Mouse (Mus musculus) neural tube, embryonic 13.5 days (tissue): ENCODE measurements around the gene Fip1l1. TPM values are rescaled to one million over a fixed set of nuclear protein-coding genes. Genes with fewer than 3 reads are reported as not detected.

Experiments used
- ATAC-seq: fragments of 200-750 bp; cut with Nextera tagmentation; 2 replicates; pipeline ENCODE4 v1.8.0; 2017; ENCODE audit warnings: low read depth, mild to moderate bottlenecking, moderate TSS enrichment, moderate library complexity
- H3K27ac ChIP-seq: fragments of 300-500 bp; sonication (generic); replicated peaks from 2 replicates; pipeline ENCODE4 v1.5.1; 2015; ENCODE audit warnings: moderate library complexity, mild to moderate bottlenecking, inconsistent platforms
- H3K27me3 ChIP-seq: fragments of 300-500 bp; sonication (generic); 2 replicates; pipeline ENCODE4 v1.6.1; 2015; ENCODE audit warnings: mild to moderate bottlenecking, inconsistent platforms
- H3K36me3 ChIP-seq: fragments of 300-500 bp; sonication (generic); 2 replicates; pipeline ENCODE4 v1.6.1; 2015; ENCODE audit warnings: mild to moderate bottlenecking, inconsistent platforms
- H3K4me1 ChIP-seq: fragments of 300-500 bp; sonication (generic); replicated peaks from 2 replicates; pipeline ENCODE4 v1.6.1; 2015; ENCODE audit warnings: inconsistent platforms
- H3K4me2 ChIP-seq: fragments of 300-500 bp; sonication (generic); 2 replicates; pipeline ENCODE4 v1.6.1; 2015; ENCODE audit warnings: inconsistent platforms, mild to moderate bottlenecking, moderate library complexity
- H3K4me3 ChIP-seq: fragments of 300-500 bp; sonication (generic); 2 replicates; pipeline ENCODE4 v1.5.1; 2015; ENCODE audit warnings: mild to moderate bottlenecking, inconsistent platforms
- H3K9ac ChIP-seq: fragments of 300-500 bp; sonication (generic); 2 replicates; pipeline ENCODE4 v1.6.1; 2015; ENCODE audit warnings: moderate library complexity, mild to moderate bottlenecking, inconsistent platforms
- H3K9me3 ChIP-seq: fragments of 300-500 bp; sonication (generic); 2 replicates; pipeline ENCODE4 v1.6.1; 2016; ENCODE audit warnings: inconsistent platforms
- WGBS: fragments of 180-500 bp; shearing (Covaris S2); methylation state at CpG from one replicate; pipeline ENCODE4 v1.1.7; 2015; 5-methylcytosine and 5-hydroxymethylcytosine counted together
- polyA plus RNA-seq: library from polyadenylated mRNA; unstranded; fragments of >200 nt; fragmentation: Nextera tagmentation; extraction: Ambion mirVana; gene quantifications from 2 replicates; pipeline ENCODE4 v1.2.1, GENCODE M21; 2015

The Fip1l1 gene
- polyA plus RNA-seq, 1 experiment from 2014 or later: 74.3 TPM

DNA sequence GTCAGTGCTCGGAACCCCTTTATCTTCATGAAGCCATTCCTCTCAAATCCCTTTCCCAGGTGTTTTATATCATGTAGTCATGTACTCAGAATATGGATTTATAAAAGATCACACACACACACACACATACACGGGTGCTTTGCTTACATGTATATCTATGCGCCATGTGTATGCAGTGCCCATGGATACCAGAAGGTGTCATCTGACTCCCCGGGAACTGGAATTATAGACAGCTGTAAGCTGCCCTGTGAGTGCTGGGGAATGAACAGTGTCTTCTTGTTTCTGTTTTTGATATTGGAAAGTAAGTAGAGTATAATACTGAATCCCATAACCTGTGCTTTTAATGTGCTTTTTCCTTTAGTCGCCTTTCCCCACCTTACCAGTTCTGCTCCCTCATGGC, 56.2 kb downstream of the Fip1l1 start:
- Histone ChIP-seq H3K4me3 (no peak overlapping the region), H3K36me3 (peaks cover 78% of the 10 kb centered on the region), H3K4me1 (no peaks in the 10 kb centered on the region), H3K27ac (no peak overlapping the region), H3K9me3 (no peaks in the 10 kb centered on the region), H3K4me2 (no peak overlapping the region), H3K27me3 (no peaks in the 10 kb centered on the region), H3K9ac (no peak overlapping the region)
- no peak for ATAC-seq
- WGBS: 91% methylated on average over 5 of the region's 5 CpGs

DNA sequence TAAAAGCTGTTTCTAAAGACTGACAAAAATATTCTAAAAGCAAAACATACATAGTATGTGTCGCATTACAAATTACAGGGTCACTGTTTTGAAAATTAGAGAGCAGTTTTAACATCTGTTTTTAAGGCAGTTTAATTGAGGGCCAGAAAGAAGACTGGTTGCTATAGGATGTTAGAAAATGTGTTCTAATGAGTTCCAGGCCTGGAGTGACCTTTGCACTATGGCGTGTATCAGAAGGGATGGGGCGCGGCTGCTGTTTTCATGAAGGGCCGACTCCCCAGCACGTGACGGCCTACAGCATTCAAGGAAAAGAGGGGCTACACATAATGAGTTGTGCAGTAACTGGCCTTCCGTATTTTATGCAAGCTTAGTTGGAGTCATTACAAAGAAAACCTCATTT, 57.9 kb downstream of the Fip1l1 start:
- peaks cover 78% of the 10 kb centered on the region for H3K36me3 ChIP-seq
- whole genome bisulfite sequencing: 89% methylated on average over 8 of the region's 8 CpGs
- no peak overlapping the region for H3K4me3 ChIP-seq

DNA sequence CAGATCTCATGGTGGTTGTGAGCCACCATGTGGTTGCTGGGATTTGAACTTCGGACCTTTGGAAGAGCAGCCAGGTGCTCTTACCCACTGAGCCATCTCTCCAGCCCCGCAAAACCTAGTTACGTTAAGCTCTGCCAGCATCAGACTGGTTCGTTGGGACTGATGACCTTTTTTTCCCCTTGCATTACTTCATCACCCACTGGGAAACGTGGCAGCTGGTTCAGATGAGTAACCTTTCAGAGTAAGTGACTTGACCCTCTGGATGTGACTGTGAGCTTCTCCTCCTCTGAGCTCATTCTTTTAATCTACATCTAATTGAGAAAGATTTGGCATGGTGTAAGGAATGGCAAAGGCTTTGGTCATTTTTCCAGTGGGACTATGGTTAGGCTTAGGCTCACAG, 64.8 kb downstream of the Fip1l1 start:
- WGBS: 81% methylated on average over 5 of the region's 5 CpGs
- H3K27me3 ChIP-seq: no peaks in the 10 kb centered on the region
- no peaks in the 10 kb centered on the region; the same call in 1 of the 2 replicates for H3K4me1 ChIP-seq
- no peak overlapping the region for H3K4me2 ChIP-seq
- no peaks in the 10 kb centered on the region for H3K9me3 ChIP-seq
- no peak for ATAC-seq
- H3K9ac ChIP-seq: no peak overlapping the region
- H3K36me3 ChIP-seq: peaks cover 34% of the 10 kb centered on the region
- H3K27ac ChIP-seq: no peak overlapping the region
- no peak overlapping the region for H3K4me3 ChIP-seq

More for the DNA sequence above, 57.9 kb downstream of the Fip1l1 start:
- no peaks in the 10 kb centered on the region for H3K4me1 ChIP-seq
- H3K9me3 ChIP-seq: no peaks in the 10 kb centered on the region
- H3K27me3 ChIP-seq: no peaks in the 10 kb centered on the region
- no peak for ATAC-seq
- no peak overlapping the region for H3K27ac ChIP-seq
- no peak overlapping the region for H3K9ac ChIP-seq
- H3K4me2 ChIP-seq: no peak overlapping the region

DNA sequence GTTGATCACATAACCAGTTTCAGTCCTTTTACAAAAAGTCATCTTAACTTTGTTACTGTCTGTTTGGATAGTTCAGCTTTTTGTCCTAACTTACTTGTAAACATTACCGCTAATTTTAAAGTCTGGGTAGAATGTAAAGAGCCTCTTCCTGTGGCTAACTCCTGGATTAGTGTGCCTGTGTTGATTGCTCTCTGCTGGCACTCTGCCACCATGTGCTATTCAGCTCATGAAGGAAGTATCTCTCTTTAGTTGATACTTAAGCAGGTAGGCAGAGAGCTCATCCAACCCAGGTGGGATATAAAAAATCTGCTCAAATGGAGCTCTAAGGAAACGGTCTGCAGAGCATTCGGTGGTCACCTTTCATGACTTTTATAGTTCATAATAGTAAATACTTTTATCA, 65.9 kb downstream of the Fip1l1 start:
- H3K36me3 ChIP-seq: peaks cover 26% of the 10 kb centered on the region
- no peak overlapping the region for H3K9ac ChIP-seq
- H3K4me2 ChIP-seq: no peak overlapping the region
- H3K4me3 ChIP-seq: no peak overlapping the region
- H3K27me3 ChIP-seq: no peaks in the 10 kb centered on the region
- H3K4me1 ChIP-seq: no peaks in the 10 kb centered on the region; the same call in 1 of the 2 replicates
- no peak overlapping the region for H3K27ac ChIP-seq
- no peaks in the 10 kb centered on the region for H3K9me3 ChIP-seq
- no peak for ATAC-seq
- 88% methylated on average over 3 of the region's 3 CpGs for WGBS

DNA sequence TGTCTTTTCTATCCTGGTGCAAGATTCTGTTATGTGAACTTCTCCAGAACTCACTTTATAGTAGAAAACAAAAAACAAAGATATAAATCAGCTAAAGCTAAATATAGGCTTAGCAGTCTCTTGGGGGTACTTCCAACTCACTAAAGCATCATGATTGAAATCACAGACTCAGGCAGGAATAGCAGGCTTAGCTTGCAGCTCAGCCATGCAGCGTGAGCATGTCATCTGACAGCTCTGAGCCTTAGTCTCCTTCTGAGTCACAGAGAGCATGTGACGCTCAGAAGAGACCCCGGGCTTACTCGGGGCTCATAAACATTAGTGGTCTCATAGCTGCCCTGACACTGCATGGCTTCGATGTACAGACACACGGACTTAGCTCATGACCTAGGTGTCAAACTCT, 66.7 kb downstream of the Fip1l1 start:
- no peaks in the 10 kb centered on the region; the same call in 1 of the 2 replicates for H3K4me1 ChIP-seq
- peaks cover 19% of the 10 kb centered on the region for H3K36me3 ChIP-seq
- H3K4me3 ChIP-seq: no peak overlapping the region
- no peaks in the 10 kb centered on the region for H3K9me3 ChIP-seq
- no peak overlapping the region for H3K4me2 ChIP-seq
- 78% methylated on average over 6 of the region's 6 CpGs for WGBS
- H3K27ac ChIP-seq: no peak overlapping the region
- no peak for ATAC-seq
- no peaks in the 10 kb centered on the region for H3K27me3 ChIP-seq
- no peak overlapping the region for H3K9ac ChIP-seq

DNA sequence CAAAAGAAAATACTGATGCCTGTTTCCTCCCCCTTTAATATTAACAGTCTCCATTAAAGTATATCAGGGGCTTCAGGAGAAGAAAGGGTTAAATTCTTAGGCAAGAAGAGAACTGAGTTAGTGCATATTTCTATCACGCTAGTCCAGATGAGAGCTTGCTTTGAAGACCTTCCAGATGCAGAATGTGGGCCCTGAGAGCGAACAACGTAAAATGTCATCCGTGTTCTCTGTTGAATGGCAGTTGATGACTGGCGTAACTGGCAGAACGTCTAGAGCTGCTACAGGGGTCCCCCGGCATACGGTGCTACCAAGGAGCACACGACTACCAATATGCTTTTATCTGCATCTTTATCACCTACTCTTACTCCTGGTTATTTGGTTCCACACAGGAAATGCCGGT, 67.1 kb downstream of the Fip1l1 start:
- Histone ChIP-seq H3K36me3 (peaks cover 16% of the 10 kb centered on the region), H3K4me1 (no peaks in the 10 kb centered on the region; the same call in 1 of the 2 replicates), H3K27me3 (no peaks in the 10 kb centered on the region), H3K27ac (no peak overlapping the region), H3K9me3 (no peaks in the 10 kb centered on the region), H3K9ac (no peak overlapping the region), H3K4me2 (no peak overlapping the region), H3K4me3 (no peak overlapping the region)
- ATAC-seq: no peak
- WGBS: 86% methylated on average over 10 of the region's 10 CpGs

DNA sequence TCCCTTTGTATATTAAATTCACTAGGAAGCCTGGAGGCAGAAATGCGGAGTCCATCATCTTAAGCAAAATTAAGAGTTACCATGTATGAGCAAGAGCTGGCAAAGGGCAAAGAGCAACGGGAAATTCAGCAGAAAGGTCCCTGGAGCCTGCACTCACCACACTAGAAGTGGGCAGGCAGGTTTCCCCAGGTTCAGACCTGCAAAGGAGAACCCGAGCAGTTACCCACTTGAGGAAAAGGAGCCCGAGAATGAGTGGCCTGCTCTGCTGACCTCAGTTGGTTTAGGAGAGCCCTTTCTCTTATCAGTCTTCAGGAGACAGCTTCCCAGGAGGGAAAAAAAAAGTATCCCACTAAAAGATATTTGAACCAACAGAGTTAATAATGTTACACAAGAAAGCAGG, 68.1 kb downstream of the Fip1l1 start:
- Histone ChIP-seq H3K27ac (no peak overlapping the region), H3K4me2 (no peak overlapping the region), H3K4me3 (no peak overlapping the region), H3K36me3 (peaks cover 11% of the 10 kb centered on the region), H3K4me1 (no peaks in the 10 kb centered on the region; the same call in 1 of the 2 replicates), H3K9me3 (no peaks in the 10 kb centered on the region), H3K9ac (no peak overlapping the region), H3K27me3 (no peaks in the 10 kb centered on the region)
- no peak for ATAC-seq
- WGBS: 89% methylated on average over 4 of the region's 4 CpGs

DNA sequence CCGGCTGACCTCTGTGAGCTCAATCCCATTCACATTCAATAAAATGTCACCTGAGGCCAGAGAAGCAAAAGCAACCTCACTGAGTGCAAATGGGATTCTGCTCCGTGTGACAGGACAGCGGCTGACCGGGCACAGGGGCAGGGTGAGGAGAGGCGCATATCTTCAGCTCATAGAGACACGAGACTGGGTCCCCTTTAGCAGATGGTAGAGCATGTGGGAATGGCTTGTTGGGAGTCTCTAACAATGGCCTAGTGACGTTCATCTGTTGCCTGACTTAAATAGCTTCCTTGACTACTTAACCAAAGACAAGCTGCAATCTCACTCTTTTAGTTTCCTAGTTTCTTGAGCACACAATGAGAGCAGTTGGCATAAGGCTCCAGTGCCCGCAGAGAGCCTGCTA, 71.0 kb downstream of the Fip1l1 start:
- H3K27ac ChIP-seq: no peak overlapping the region
- H3K27me3 ChIP-seq: no peaks in the 10 kb centered on the region
- no peaks in the 10 kb centered on the region; the same call in 1 of the 2 replicates for H3K4me1 ChIP-seq
- H3K9me3 ChIP-seq: no peaks in the 10 kb centered on the region
- no peaks in the 10 kb centered on the region for H3K36me3 ChIP-seq
- 82% methylated on average over 8 of the region's 8 CpGs for WGBS
- no peak for ATAC-seq
- H3K9ac ChIP-seq: no peak overlapping the region
- no peak overlapping the region for H3K4me3 ChIP-seq
- H3K4me2 ChIP-seq: no peak overlapping the region

DNA sequence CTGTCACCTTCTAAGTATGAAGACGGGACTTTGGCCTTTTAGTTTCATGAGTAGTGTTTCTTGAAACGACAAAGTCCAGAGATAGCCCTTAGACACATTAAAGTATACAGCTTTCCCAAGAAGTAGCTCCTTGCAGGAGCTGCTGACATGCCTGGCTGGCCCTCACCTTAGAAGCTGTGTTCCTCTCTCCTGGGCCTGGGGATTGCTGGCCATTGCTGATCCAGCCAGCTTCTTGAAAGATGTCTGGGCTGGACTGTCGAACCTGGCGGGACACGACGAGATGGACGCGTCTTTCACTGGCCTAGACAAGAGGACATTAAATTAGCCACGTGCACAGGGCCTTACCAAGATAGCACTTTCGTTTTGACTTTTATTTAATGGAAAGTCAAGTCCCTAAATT, 75.3 kb downstream of the Fip1l1 start:
- no peak overlapping the region for H3K9ac ChIP-seq
- no peaks in the 10 kb centered on the region for H3K27me3 ChIP-seq
- no peak overlapping the region for H3K4me3 ChIP-seq
- H3K9me3 ChIP-seq: no peaks in the 10 kb centered on the region
- H3K27ac ChIP-seq: no peak overlapping the region
- no peaks in the 10 kb centered on the region for H3K36me3 ChIP-seq
- no peaks in the 10 kb centered on the region for H3K4me1 ChIP-seq
- ATAC-seq: no peak
- no peak overlapping the region for H3K4me2 ChIP-seq
- WGBS: 86% methylated on average over 10 of the region's 10 CpGs

DNA sequence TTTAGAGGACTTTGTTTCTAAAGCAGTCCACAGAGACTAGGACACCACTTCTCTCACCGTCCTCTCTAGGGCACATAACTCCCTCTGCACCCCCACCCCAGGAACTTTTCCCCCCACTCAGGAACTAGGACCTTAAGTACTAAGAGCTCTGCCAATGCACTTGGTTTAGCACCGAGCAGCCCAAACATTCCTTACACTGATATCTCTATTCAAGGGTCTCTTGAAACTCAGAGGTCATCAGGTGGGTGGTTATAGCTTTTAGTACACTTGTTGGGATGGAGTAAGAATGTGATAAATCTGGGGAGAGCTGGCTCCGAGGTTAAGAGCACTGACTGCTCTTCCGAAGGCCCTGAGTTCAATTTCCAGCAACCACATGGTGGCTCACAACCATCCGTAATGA, 77.5 kb downstream of the Fip1l1 start:
- no peak overlapping the region for H3K4me3 ChIP-seq
- no peak overlapping the region for H3K27ac ChIP-seq
- H3K9me3 ChIP-seq: no peaks in the 10 kb centered on the region
- H3K9ac ChIP-seq: no peak overlapping the region
- no peaks in the 10 kb centered on the region for H3K27me3 ChIP-seq
- H3K4me1 ChIP-seq: no peaks in the 10 kb centered on the region
- ATAC-seq: no peak
- no peak overlapping the region for H3K4me2 ChIP-seq
- H3K36me3 ChIP-seq: no peaks in the 10 kb centered on the region
- WGBS: 87% methylated on average over 5 of the region's 5 CpGs

DNA sequence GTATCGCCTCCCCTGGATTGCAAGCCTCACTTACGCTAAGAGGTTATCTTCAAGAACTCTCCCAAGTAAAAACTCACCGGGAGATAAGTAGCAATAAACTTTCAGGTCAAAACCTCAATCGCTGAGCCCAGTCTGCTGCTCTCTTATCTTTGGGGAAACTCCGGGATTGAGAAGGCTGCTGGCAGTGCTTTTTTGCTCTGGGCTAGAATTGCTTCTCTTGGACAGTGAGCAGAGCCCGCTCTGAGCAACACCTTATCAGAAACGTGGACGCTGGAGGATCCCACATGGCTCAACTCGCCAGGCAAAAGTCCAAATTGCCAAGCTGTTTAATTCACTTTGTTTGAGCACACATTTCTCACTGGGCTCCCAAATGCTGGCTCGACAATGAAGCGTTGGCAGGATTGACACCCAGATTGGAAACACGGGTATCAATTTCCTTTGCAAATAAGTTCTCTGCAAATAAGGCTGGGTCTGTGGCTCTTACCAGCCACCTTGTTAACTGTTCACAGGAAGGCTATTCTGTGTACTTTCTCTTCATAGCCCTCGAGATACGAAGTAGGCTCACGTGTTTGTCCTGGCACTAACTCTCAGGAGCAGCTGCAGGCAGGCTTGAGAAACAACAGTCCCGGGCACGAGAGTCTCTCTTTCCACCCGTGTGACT, 78.4 kb downstream of the Fip1l1 start:
- H3K4me1 ChIP-seq: no peaks in the 10 kb centered on the region
- H3K9ac ChIP-seq: no peak overlapping the region
- 79% methylated on average over 18 of the region's 18 CpGs for WGBS
- no peaks in the 10 kb centered on the region for H3K27me3 ChIP-seq
- no peaks in the 10 kb centered on the region for H3K9me3 ChIP-seq
- no peak for ATAC-seq
- H3K36me3 ChIP-seq: no peaks in the 10 kb centered on the region
- no peak overlapping the region for H3K27ac ChIP-seq
- no peak overlapping the region for H3K4me2 ChIP-seq
- H3K4me3 ChIP-seq: no peak overlapping the region

DNA sequence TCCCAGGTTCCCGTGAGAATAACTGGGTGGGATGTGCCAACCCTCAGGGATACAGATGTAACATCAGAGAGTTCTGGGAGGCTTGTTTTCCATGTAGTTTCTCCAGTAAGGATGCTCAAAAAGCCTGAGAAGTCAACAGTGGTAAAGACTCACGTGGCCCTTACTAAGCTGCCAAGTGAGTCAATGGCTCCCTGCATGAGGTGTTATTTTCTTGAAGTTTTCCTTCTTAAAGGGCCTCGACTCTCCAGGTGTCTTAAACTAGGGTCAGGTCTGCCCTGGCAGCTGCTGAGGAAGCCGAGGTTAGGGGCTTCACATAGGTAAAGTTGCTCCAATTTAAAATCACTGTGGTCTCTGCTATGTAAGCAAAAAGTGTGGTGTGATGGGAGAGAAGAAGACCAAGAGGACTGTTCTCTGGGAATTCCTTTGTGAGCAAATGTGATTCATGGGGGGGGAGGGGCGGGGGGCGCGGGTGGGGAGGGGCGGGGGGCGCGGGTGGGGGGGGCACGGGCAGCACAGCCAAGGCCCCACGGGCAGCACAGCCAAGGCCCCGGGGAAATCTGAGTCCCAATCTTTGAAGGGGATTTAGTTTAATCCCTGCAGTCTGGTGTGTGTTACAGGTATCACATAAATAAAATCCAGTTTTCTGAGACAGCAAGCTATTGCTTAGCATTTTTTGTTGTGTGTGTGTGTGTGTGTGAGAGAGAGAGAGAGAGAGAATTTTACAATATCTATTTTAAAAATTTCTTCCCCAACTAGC, 82.7 kb downstream of the Fip1l1 start:
- Histone ChIP-seq H3K36me3 (no peaks in the 10 kb centered on the region), H3K4me3 (no peak overlapping the region), H3K27me3 (no peaks in the 10 kb centered on the region), H3K9me3 (no peaks in the 10 kb centered on the region), H3K27ac (no peak overlapping the region), H3K4me1 (no peaks in the 10 kb centered on the region), H3K9ac (no peak overlapping the region), H3K4me2 (no peak overlapping the region)
- ATAC-seq: no peak
- WGBS: 83% methylated on average over 13 of the region's 13 CpGs
